Mouse (Mus musculus): ENCODE measurements around the gene Vwa8. TPM values are rescaled to one million over a fixed set of nuclear protein-coding genes. Genes with fewer than 3 reads are reported as not detected.

The Vwa8 gene
- polyA plus RNA-seq, 1 experiment, result 0.11 TPM

GRCm38 (mm10) chr14:78933399-78933798 is 84.5 kb downstream of the Vwa8 start:
- H3K9me3 ChIP-seq (ENCODE audit: control insufficient read depth, low read length), result no peaks in the 10 kb centered on the region
- H3K27me3 ChIP-seq (ENCODE audit: control insufficient read depth), result no peaks in the 10 kb centered on the region
- TF ChIP-seq GATA1 (IDR thresholded peaks at IDR 0.05; ENCODE audit: low read length), result no peak
- no peak for TF ChIP-seq TAL1 (IDR thresholded peaks at IDR 0.05; ENCODE audit: low read length)
- H3K4me3 ChIP-seq (replicated peaks), result no peak overlapping the region
- peaks cover 7% of the 10 kb centered on the region; the same call in 1 of the 2 replicates for H3K36me3 ChIP-seq (ENCODE audit: control insufficient read depth)
- H3K4me1 ChIP-seq (ENCODE audit: control insufficient read depth), result no peaks in the 10 kb centered on the region

- H3K4me3 ChIP-seq (replicated peaks), result no peak overlapping the region
- no peaks in the 10 kb centered on the region for H3K9me3 ChIP-seq (ENCODE audit: control insufficient read depth, low read length)
- H3K36me3 ChIP-seq (ENCODE audit: control insufficient read depth), result peaks cover 7% of the 10 kb centered on the region; the same call in 1 of the 2 replicates
- TF ChIP-seq TAL1 (IDR thresholded peaks at IDR 0.05; ENCODE audit: low read length) (no peak), GATA1 (IDR thresholded peaks at IDR 0.05; ENCODE audit: low read length) (no peak)
- no peaks in the 10 kb centered on the region for H3K4me1 ChIP-seq (ENCODE audit: control insufficient read depth)
- H3K27me3 ChIP-seq (ENCODE audit: control insufficient read depth), result no peaks in the 10 kb centered on the region
Observed at GRCm38 (mm10) chr14:78934596-78934995, 85.7 kb downstream of the Vwa8 start.

- no peaks in the 10 kb centered on the region for H3K9me3 ChIP-seq (ENCODE audit: control insufficient read depth, low read length)
- TF ChIP-seq GATA1 (IDR thresholded peaks at IDR 0.05; ENCODE audit: low read length) (no peak), TAL1 (IDR thresholded peaks at IDR 0.05; ENCODE audit: low read length) (no peak)
- H3K27me3 ChIP-seq (ENCODE audit: control insufficient read depth), result no peaks in the 10 kb centered on the region
- H3K4me3 ChIP-seq (replicated peaks), result no peak overlapping the region
- no peaks in the 10 kb centered on the region for H3K4me1 ChIP-seq (ENCODE audit: control insufficient read depth)
- H3K36me3 ChIP-seq (ENCODE audit: control insufficient read depth), result peaks cover 9% of the 10 kb centered on the region
Observed at GRCm38 (mm10) chr14:78935796-78936195, 86.9 kb downstream of the Vwa8 start.

- H3K36me3 ChIP-seq (ENCODE audit: control insufficient read depth), result peaks cover 5% of the 10 kb centered on the region
- H3K27me3 ChIP-seq (ENCODE audit: control insufficient read depth), result no peaks in the 10 kb centered on the region
- no peak for TF ChIP-seq GATA1 (IDR thresholded peaks at IDR 0.05; ENCODE audit: low read length)
- TF ChIP-seq TAL1 (IDR thresholded peaks at IDR 0.05; ENCODE audit: low read length), result no peak
- no peaks in the 10 kb centered on the region for H3K4me1 ChIP-seq (ENCODE audit: control insufficient read depth)
- no peaks in the 10 kb centered on the region for H3K9me3 ChIP-seq (ENCODE audit: control insufficient read depth, low read length)
- no peak overlapping the region for H3K4me3 ChIP-seq (replicated peaks)
Observed at GRCm38 (mm10) chr14:78941741-78942475, 93.1 kb downstream of the Vwa8 start.

GRCm38 (mm10) chr14:78955745-78956144 is 106.9 kb downstream of the Vwa8 start:
- H3K36me3 ChIP-seq (ENCODE audit: control insufficient read depth), result no peaks in the 10 kb centered on the region; the same call in 1 of the 2 replicates
- H3K9me3 ChIP-seq (ENCODE audit: control insufficient read depth, low read length), result no peaks in the 10 kb centered on the region
- H3K4me3 ChIP-seq (replicated peaks), result no peak overlapping the region

GRCm38 (mm10) chr14:78970621-78971020 is 121.8 kb downstream of the Vwa8 start:
- H3K9me3 ChIP-seq (ENCODE audit: control insufficient read depth, low read length), result no peaks in the 10 kb centered on the region
- no peaks in the 10 kb centered on the region for H3K36me3 ChIP-seq (ENCODE audit: control insufficient read depth)
- no peaks in the 10 kb centered on the region for H3K4me1 ChIP-seq (ENCODE audit: control insufficient read depth)
- no peak for TF ChIP-seq TAL1 (IDR thresholded peaks at IDR 0.05; ENCODE audit: low read length)
- no peak for TF ChIP-seq GATA1 (IDR thresholded peaks at IDR 0.05; ENCODE audit: low read length)
- H3K27me3 ChIP-seq (ENCODE audit: control insufficient read depth), result no peaks in the 10 kb centered on the region
- H3K4me3 ChIP-seq (replicated peaks), result no peak overlapping the region

More at GRCm38 (mm10) chr14:78955745-78956144, 106.9 kb downstream of the Vwa8 start:
- TF ChIP-seq TAL1 (IDR thresholded peaks at IDR 0.05; ENCODE audit: low read length), result no peak
- TF ChIP-seq GATA1 (IDR thresholded peaks at IDR 0.05; ENCODE audit: low read length), result no peak
- no peaks in the 10 kb centered on the region for H3K4me1 ChIP-seq (ENCODE audit: control insufficient read depth)
- H3K27me3 ChIP-seq (ENCODE audit: control insufficient read depth), result no peaks in the 10 kb centered on the region

- TF ChIP-seq GATA1 (IDR thresholded peaks at IDR 0.05; ENCODE audit: low read length), result no peak
- TF ChIP-seq TAL1 (IDR thresholded peaks at IDR 0.05; ENCODE audit: low read length), result no peak
- Histone ChIP-seq H3K27me3 (ENCODE audit: control insufficient read depth) (no peaks in the 10 kb centered on the region), H3K4me1 (ENCODE audit: control insufficient read depth) (no peaks in the 10 kb centered on the region), H3K36me3 (ENCODE audit: control insufficient read depth) (no peaks in the 10 kb centered on the region), H3K4me3 (replicated peaks) (no peak overlapping the region), H3K9me3 (ENCODE audit: control insufficient read depth, low read length) (no peaks in the 10 kb centered on the region)
Observed at GRCm38 (mm10) chr14:78972424-78972823, 123.6 kb downstream of the Vwa8 start.

GRCm38 (mm10) chr14:78983104-78983503 is 134.3 kb downstream of the Vwa8 start:
- TF ChIP-seq TAL1 (IDR thresholded peaks at IDR 0.05; ENCODE audit: low read length) (no peak), GATA1 (IDR thresholded peaks at IDR 0.05; ENCODE audit: low read length) (no peak)
- H3K27me3 ChIP-seq (ENCODE audit: control insufficient read depth), result no peaks in the 10 kb centered on the region
- no peak overlapping the region for H3K4me3 ChIP-seq (replicated peaks)
- H3K4me1 ChIP-seq (ENCODE audit: control insufficient read depth), result no peaks in the 10 kb centered on the region
- peaks cover 5% of the 10 kb centered on the region for H3K36me3 ChIP-seq (ENCODE audit: control insufficient read depth)
- no peaks in the 10 kb centered on the region for H3K9me3 ChIP-seq (ENCODE audit: control insufficient read depth, low read length)

GRCm38 (mm10) chr14:78984296-78984695 is 135.4 kb downstream of the Vwa8 start:
- no peaks in the 10 kb centered on the region for H3K27me3 ChIP-seq (ENCODE audit: control insufficient read depth)
- H3K4me3 ChIP-seq (replicated peaks), result no peak overlapping the region
- TF ChIP-seq GATA1 (IDR thresholded peaks at IDR 0.05; ENCODE audit: low read length) (no peak), TAL1 (IDR thresholded peaks at IDR 0.05; ENCODE audit: low read length) (no peak)
- no peaks in the 10 kb centered on the region for H3K4me1 ChIP-seq (ENCODE audit: control insufficient read depth)
- H3K36me3 ChIP-seq (ENCODE audit: control insufficient read depth), result peaks cover 5% of the 10 kb centered on the region
- H3K9me3 ChIP-seq (ENCODE audit: control insufficient read depth, low read length), result no peaks in the 10 kb centered on the region
